Mouse (Mus musculus) c-Kit-positive CD71-positive TER-119-negative erythroid progenitor cells, embryonic 14.5 days (primary cell): ENCODE data around the gene Mrpl44.

Source experiments
- DNase-seq: peaks from one replicate; pipeline ENCODE4 v3.0.0-alpha.2; 2013; ENCODE audit warnings: low read depth

The Mrpl44 gene

DNA sequence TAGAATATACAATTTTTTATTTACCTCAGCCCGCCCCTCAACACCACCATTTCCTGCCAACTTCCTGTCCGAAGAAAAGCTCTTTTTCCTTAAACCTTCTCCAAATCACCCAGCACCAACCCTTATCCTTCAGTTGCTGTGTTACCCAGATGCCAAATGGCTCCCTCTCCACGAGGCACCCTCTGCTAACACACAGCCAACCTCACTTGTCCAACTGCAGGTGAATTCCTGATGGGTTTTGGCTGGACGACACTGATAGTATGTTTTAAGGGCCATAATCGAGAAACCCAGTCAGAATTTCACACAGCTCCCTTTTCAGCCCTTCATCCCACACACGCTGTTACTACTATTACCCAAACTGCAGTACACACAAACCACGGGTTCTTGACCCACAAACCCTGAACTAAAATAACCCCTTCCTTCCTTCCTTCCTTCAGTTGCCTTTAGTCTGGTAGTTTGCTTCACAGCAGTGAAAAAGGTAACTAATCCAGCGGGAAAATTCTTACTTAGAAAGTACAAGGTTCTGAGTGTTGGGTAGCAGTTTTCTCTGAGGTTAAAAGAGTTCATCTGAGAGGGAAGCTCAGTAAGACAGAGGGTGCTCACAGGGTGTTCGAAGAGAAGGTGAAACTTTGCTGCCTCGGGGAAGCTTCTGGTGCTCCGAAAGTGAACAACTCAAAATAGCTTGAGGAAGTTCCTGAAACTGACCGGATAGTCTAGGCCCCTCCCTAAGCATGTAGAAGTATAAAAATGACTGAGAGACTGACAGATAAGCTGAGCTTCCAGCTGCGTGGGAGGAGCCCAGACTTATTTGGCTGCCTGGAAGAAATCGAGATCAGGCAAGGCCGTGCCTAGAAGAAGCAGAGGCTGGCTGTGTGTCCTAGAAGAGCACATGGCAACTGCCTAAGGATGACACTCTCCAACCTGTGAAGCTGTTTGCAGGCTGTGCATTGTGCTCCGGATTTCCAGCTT lies 13.3 kb upstream of the Mrpl44 start:
- no peak for DNase-seq

DNA sequence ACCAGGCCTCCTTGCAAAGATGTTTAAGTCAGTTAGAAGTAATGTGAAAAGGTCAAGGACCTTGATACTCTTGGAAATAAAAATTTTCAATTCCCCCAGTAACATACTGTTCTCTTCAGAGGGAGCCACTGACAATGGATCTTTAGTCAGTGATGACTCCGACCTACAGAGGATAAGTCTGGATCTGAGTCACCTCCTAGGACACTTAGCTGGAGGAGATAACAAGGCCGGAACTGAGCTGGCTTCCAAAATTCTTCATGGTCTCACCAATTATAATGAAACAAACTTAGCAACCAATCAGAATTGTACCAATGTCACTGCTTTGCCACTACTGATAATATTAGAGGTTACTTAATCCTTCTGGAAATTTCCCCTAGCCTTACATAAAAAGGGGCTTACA lies 11.8 kb upstream of the Mrpl44 start:
- no peak for DNase-seq

DNA sequence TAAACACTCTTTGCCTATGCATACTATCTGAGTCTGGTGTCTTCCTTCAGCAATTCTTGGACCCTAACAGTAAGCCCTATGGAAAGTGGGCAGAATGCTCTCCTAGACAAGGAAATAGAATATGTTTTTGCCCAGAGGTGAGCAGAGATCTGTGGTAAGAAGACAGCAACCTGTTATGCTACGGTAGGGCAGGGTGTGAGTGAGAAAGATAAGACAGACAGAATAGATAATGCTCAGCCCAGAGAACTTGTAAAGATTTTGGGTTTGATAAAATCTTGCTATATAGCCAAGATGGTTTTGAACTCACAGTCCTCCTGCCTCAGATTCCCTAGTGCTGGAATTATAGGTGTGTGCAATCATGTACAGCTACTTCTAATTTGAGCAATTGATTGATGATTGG lies 11.3 kb upstream of the Mrpl44 start:
- no peak for DNase-seq

DNA sequence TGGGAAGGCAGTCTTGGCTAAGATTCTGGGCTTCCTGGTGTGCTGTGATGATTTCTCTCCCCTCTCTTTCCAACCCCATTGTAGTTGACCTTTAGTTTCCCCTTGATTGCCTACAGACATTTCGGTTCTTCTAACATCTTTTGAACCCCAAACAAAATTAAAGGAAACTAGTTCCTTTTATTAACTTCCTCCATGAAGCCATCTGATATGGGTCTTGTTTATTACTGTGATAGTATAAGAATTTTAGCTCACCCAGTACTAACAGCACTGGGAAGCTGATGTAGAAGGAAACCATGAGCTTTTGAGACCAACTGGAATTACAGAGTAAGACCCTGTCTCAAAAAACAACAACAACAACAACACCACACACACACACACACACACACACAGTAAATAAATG lies 7.6 kb upstream of the Mrpl44 start:
- no peak for DNase-seq

DNA sequence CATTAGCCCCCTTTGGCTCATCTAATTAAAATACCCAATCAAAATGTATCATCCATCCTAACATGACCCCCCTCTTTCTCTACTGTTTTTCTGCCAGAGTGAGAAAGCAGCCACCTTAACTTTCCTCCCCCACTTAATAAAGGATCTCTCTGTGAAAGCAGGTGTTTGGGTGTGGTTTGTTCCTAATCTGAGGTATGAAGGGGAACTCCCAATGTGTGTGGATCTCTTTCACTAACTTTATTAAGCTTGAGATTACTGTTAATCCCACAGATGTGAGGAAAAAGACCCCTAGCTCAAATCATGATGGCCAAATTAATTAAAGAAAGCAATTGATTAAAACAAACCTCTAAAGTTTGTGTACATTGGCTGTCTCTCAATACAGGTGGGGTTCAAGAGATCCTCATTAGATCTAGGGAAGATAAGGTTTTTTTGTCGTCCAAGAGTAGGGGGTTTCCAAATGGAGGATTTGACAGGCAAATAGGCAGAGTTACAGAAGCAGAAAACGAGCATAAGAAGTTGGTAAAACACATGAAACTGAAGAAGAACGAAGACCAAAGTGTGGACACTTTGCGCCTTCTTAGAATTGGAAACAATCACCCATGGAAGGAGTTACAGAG lies 1.5 kb upstream of the Mrpl44 start:
- DNase-seq = no peak

DNA sequence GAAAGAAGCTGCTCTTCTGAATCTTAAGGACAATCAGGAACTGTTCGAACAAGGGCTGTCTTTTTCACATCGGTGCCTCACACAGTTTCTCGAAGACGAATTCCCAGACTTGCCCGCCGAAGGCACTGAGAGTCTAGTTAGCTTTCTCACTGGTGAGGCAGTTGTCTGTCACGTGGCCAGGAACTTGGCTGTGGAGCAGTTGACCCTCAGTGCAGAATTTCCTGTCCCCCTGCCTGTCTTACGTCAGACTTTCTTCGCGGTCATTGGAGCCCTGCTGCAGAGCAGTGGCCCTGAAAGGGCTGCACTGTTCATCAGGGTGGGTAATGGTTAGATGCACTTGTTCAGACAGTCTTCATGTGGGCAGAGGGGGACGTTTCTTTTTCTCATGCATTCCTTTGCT lies 2.2 kb downstream of the Mrpl44 start:
- no peak for DNase-seq

DNA sequence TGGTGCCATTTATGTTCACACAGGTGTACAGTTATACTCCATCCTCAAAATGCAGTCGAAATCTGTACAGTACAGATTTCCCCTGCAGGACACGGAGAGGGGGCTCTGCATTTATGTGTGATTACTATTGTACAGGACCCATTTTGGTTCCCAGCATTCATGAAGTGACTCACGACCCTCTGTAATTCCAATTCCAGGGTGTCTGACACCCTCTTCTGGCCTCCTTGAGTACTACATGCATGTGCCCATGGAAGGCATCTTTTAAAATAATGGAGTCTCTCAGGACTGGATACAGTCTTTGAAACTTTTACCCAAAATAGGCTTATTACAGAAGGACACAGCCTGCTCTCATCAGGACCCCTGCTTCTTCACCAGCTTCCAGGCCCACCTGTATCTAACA lies 6.6 kb downstream of the Mrpl44 start:
- DNase-seq = no peak

DNA sequence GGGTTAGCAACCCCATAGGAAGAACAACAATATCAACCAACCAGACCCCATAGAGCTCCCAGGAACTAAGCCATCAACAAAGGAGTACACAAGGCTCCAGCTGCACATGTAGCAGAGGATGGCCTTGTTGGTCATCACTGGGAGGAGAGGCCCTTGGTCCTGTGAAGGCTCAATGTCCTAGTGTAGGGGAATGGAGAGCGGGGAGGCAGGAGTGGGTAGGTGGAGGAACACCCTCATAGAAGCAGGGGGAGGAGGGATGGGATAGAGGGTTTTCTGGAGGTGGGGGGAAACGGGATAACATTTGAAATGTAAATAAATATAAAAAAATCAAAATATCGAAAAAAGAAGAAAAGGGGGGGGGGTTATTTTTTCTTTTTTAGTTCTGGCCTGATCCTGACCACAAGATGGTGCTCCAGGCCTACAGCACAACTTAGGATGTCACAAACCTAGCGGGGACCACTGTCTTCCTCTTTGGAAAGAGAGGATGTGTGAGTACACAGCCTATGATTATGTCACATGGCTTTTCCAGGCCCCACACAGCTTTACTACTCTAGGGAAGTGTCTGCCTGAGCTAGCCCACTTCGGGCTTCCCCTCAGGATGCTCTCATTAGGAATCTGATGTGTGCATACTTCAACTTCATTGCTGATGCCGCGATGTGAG lies 10.6 kb downstream of the Mrpl44 start:
- DNase-seq = no peak

DNA sequence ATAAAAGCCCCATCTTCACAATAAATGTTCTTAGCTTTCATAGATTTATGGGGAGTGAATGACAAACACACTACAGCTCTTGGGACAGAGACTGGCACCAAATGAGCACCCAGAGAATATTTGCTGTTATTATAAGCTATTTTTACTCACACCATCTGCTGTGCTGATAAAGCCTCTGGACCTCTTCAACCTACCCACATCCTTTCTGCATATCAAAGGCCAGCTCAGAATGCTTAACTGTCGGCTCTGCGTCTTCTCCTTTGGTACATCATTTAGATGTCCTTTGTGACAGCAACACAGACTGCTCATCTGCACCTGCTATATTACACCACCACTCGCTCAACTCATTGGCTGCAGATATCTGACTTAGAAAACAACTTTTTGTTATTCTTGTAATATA lies 21.3 kb downstream of the Mrpl44 start:
- DNase-seq = no peak

DNA sequence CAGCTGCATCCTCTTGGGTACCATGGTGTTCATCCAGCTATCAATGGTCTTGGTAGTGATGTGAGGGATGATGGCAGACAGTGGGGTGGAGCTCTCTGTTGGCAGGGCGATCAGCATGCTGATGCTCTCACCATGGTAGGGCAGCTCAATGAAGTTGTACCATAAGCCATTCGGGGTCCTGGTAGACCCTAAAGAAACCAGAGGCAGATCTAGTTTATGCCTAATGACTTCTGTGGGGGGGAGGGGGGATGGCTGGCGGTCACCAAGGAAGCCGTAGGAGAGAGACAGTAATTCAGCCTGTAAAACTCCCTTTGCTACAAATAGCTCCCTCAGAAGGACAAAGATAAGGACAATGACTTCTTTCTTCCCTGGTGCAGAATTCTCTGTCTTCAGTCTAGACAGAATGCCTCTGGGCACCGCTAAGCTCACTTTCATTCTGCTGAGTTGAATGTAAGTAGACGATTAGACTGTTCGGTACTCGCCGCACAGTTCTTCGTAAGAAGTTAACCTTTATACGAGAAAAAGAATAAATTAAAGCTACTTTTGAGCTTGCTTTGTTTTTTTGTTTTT lies 27.1 kb downstream of the Mrpl44 start:
- DNase-seq = no peak

DNA sequence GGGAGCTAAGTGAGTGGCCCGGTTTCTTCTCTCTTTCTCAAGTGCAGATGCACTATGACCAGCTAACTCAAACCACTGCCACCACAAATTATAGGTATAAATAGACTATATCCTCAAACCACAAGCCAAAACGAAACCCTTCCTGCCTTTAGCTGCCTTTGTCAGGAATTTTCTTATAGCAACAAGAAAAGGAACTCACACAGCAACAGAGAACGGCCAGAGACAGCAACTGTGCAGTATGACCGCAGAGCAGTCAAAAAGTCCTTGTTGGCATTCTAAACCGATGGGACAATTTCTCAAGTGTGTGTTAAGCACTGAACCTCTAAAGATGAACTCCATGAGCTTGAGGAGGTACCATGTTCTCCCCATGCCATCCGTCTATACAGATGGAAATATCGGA lies 27.8 kb downstream of the Mrpl44 start:
- DNase-seq = no peak

DNA sequence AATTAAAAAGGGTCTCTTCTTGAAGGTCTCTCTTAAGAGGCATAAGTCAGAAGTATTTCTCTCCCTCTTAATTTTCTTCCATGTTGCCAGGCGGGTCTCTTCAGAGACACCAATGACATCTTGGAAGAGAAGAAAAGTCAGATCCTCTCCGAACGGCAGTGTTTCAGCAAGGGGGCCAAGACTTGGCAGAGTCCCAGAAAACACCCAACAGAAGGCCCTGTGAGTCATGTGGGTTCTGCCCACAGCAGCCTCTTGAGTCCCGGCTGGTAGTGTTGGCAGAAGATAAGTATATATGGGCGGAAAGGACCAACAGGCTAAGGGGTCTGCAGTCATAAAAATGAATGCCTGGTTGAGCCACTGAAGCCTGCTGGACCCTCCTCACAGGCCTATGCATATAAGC lies 31.0 kb downstream of the Mrpl44 start:
- no peak for DNase-seq

DNA sequence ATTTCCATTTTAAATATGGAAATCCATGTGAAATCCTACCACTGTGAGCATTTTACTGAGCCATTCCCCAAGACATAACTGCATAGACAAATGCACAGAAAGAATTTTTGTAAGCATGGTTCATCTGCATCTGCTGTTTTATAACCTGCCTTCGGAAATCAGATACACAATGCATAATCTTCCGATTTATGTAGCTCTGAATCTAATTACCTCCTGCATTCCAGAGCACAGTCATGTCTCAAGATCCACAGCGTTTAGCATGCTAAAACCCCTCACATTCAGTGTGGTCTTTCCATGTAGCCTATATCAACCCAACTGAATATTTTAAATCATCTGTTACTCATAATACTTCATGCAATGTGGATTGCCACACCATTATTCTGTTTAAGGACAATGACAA lies 33.6 kb downstream of the Mrpl44 start:
- DNase-seq = no peak

DNA sequence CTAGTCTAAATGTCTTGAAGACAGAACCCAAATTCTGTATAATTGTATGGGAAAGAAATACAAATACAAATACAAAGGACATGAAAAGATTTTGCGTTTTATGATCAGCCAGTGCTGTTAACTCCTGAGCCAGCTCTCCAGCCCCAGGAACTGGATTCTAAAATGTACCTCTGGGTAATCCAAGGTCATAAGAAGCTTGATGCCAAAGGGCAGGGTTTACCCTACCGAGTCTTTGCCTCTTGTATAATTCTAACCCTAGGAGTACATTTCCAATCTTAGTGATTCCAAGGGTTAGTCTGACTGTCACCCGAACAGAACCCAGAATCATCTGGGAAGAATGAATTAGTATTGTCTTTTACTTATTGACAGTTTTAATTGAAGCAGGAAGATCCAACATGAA lies 39.6 kb downstream of the Mrpl44 start:
- no peak for DNase-seq

DNA sequence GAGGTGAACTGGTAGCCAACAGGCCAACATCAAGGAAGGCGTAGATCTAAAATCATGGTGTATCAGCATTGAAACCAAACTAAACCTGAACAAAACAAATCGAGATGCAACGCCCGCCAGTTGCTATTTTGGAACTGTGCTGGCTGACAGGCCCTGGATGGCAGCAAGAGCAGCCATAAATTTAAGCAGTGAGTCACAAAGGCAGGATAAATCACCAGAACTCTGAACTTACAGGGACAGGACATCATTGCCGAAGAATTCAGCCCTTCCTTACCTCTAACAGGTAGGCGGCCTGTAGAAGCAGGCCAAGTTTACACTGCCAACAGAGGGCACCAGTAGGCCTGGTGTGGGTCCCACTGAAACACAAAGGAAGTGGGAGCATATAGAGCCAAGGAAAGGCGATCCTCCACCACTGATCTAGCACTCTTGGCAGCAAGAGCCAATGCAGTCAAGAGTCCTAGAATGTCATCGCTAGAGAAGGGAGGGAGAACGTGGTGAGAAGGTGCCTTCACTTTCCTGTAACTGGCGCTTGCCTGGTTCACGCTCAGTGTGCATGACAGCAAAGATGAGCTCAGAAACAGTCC lies 43.6 kb downstream of the Mrpl44 start:
- DNase-seq = no peak

DNA sequence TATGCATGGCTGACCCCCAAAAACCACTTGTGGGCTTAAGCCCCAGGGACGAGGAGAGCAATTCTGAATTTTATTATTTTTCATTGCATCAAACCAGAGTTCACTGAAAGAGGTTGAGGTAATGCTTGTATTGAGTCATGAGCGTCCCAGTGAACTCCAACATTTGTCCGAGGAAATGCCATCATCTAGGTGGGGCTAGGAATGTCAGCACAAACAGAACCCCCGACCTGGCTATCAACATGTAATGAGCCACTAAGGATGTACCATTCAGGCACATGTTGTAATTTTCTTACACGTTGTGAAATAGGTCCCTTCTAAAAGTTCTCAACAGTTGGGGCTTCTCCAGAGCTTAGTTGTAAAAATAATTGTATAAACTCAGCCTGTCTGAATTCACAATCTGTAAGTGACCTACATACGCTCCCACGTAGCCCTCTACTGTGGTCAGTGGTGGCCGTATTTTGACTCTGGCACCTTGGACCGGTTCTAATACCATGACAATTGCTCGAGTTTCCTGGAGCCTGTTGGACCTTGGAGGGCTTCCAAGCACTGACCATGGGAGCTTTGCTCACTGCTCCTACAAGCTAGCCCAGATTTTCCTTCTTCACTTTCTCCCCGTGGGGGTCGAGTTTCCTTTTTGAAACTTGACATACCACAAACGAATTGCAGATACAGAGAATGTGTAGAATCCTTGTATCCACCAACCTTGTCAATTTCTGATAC lies 47.1 kb downstream of the Mrpl44 start:
- DNase-seq = no peak

DNA sequence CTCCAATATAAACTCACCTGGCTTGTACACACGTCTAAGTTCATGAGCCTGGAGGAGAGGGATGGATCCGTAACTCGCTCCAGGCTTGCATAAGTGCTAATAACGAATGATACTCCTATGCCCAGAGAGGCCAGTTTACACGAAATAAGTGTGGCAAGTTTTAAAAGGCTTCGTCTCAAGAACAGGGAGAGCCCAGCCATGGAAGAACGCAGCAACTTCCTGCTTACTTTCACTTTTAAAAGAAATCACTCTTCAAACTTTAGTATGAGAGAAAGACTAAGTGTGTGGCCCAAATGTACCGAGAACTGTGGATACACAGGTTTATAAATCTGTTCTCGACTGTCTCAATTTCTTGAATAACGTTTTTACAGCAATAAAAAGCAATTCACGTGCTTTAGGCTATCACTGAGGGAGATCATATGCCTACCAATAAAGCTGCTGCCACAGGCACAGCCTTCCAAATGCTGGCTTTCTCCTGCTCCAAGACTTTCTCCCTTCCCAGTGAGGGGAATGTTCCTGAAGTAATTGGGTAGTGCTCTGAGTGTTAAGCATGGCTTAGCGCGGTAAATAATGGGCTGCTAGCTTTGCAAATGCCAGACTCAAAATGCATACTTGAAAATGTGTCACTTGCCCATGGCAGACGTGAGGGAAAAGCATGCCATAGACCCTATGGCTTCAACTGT lies 48.3 kb downstream of the Mrpl44 start:
- no peak for DNase-seq
